Mouse (Mus musculus): ENCODE data around the gene Clcnkb. TPM values are rescaled to one million over a fixed set of nuclear protein-coding genes. Genes with fewer than 3 reads are reported as not detected.

Gene Clcnkb
- polyA plus RNA-seq, 1 experiment = not detected

- no peak for TF ChIP-seq CTCF (IDR thresholded peaks at IDR 0.05; ENCODE audit: insufficient read depth, low read length)
- no peak for TF ChIP-seq POLR2A (IDR thresholded peaks at IDR 0.05; ENCODE audit: borderline replicate concordance, extremely low read depth, low read depth, low read length)
- 4% methylated on average over 35 of the region's 36 CpGs for WGBS
- H3K4me1 ChIP-seq (ENCODE audit: control insufficient read depth, insufficient read depth, low read length) = peaks cover 3% of the 10 kb centered on the region
- no peak for DNase-seq
- peak overlapping the region; percentile 27 for H3K4me3 ChIP-seq (replicated peaks; ENCODE audit: extremely low read depth, low read depth, low read length)
These were observed 10.0 kb upstream of the Clcnkb start for GRCm38 (mm10) chr4:141425484-141426479.

DNA sequence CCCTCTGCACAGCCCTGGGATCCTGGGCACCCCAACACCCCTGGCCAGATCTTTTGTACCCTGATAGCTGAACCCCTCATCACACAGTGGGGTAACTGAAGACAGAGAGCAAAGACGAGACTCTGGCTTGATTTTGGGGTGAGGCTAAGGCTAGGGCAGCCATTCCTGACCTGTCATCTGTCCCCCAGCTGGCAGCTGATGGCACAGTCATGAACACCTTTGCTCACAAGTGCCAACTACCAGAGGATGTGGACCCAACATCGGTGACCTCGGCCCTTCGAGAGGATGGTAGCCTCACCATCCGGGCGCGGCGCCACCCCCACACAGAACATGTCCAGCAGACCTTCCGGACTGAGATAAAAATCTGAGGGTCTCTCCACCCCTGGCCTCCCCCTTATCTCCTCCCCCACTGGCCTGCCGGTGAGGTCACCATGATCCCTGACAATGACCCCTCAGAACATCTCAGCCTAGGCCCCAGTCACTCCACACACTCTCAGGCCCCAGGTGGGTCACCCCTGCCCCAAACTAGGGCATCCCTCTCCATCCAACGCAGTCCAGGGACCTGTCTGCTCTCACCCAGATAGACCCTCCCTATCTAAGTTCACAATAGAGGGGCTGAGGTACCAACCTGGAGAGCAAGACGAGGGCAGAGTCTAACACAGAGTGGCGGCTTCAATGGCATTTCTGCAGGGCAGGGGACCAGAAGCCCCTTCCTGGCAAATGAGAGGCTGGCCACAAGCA, 8.0 kb upstream of the Clcnkb start:
- peaks cover 3% of the 10 kb centered on the region for H3K4me1 ChIP-seq (ENCODE audit: control insufficient read depth, insufficient read depth, low read length)
- TF ChIP-seq CTCF (IDR thresholded peaks at IDR 0.05; ENCODE audit: insufficient read depth, low read length) (no peak), POLR2A (IDR thresholded peaks at IDR 0.05; ENCODE audit: borderline replicate concordance, extremely low read depth, low read depth, low read length) (no peak)
- 83% methylated on average over 13 of the region's 13 CpGs for WGBS
- no peak for DNase-seq
- no peak overlapping the region for H3K4me3 ChIP-seq (replicated peaks; ENCODE audit: extremely low read depth, low read depth, low read length)

DNA sequence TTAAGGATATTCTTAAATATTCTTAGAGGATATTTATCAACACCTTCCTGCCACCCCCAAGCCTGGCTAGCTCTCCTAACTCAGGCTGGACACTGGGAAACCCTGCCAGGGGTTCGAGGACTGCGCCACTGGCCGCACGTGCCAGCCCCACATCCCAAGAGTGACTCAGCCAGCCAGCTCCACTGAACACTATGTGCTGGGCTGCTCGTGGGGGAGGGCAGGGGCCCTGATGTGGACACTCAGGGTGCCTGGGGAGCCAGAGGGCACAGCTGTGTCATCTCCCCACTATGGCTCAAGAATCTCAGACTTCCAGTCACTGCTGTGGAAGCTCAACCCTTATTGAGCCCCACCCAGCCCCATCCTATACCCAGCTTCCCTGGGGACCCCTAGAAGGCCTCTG, 7.5 kb upstream of the Clcnkb start:
- Histone ChIP-seq H3K4me3 (replicated peaks; ENCODE audit: extremely low read depth, low read depth, low read length) (no peak overlapping the region), H3K4me1 (ENCODE audit: control insufficient read depth, insufficient read depth, low read length) (peaks cover 3% of the 10 kb centered on the region)
- 70% methylated on average over 5 of the region's 5 CpGs for WGBS
- TF ChIP-seq POLR2A (IDR thresholded peaks at IDR 0.05; ENCODE audit: borderline replicate concordance, extremely low read depth, low read depth, low read length) (no peak), CTCF (IDR thresholded peaks at IDR 0.05; ENCODE audit: insufficient read depth, low read length) (no peak)
- DNase-seq = no peak

GRCm38 (mm10) chr4:141422841-141423240, 7.0 kb upstream of the Clcnkb start:
- DNase-seq = no peak
- 75% methylated on average over 5 of the region's 5 CpGs for WGBS
- no peak overlapping the region for H3K4me3 ChIP-seq (replicated peaks; ENCODE audit: extremely low read depth, low read depth, low read length)
- peaks cover 3% of the 10 kb centered on the region for H3K4me1 ChIP-seq (ENCODE audit: control insufficient read depth, insufficient read depth, low read length)
- TF ChIP-seq POLR2A (IDR thresholded peaks at IDR 0.05; ENCODE audit: borderline replicate concordance, extremely low read depth, low read depth, low read length) (0 out of 2 replicates have a peak, but pooled peaks have one; percentile 5), CTCF (IDR thresholded peaks at IDR 0.05; ENCODE audit: insufficient read depth, low read length) (no peak)

- DNase-seq = no peak
These were observed 5.6 kb upstream of the Clcnkb start for GRCm38 (mm10) chr4:141421423-141421822.

GRCm38 (mm10) chr4:141420886-141421285, 5.1 kb upstream of the Clcnkb start:
- Histone ChIP-seq H3K4me1 (ENCODE audit: control insufficient read depth, insufficient read depth, low read length) (peaks cover 1% of the 10 kb centered on the region), H3K4me3 (replicated peaks; ENCODE audit: extremely low read depth, low read depth, low read length) (no peak overlapping the region)
- TF ChIP-seq POLR2A (IDR thresholded peaks at IDR 0.05; ENCODE audit: borderline replicate concordance, extremely low read depth, low read depth, low read length) = no peak
- TF ChIP-seq CTCF (IDR thresholded peaks at IDR 0.05; ENCODE audit: insufficient read depth, low read length) = no peak
- no peak for DNase-seq
- 51% methylated on average over 9 of the region's 9 CpGs for WGBS

More at GRCm38 (mm10) chr4:141421423-141421822, 5.6 kb upstream of the Clcnkb start:
- TF ChIP-seq CTCF (IDR thresholded peaks at IDR 0.05; ENCODE audit: insufficient read depth, low read length) (no peak), POLR2A (IDR thresholded peaks at IDR 0.05; ENCODE audit: borderline replicate concordance, extremely low read depth, low read depth, low read length) (no peak)
- H3K4me1 ChIP-seq (ENCODE audit: control insufficient read depth, insufficient read depth, low read length) = peaks cover 3% of the 10 kb centered on the region
- H3K4me3 ChIP-seq (replicated peaks; ENCODE audit: extremely low read depth, low read depth, low read length) = no peak overlapping the region
- 47% methylated on average over 14 of the region's 14 CpGs for WGBS

- Histone ChIP-seq H3K4me3 (replicated peaks; ENCODE audit: extremely low read depth, low read depth, low read length) (no peak within 1 kb of the TSS), H3K4me1 (ENCODE audit: control insufficient read depth, insufficient read depth, low read length) (no peaks in the 10 kb centered on the region; the same call in 1 of the 2 replicates)
- TF ChIP-seq CTCF (IDR thresholded peaks at IDR 0.05; ENCODE audit: insufficient read depth, low read length) = no peak
- no peak for TF ChIP-seq POLR2A (IDR thresholded peaks at IDR 0.05; ENCODE audit: borderline replicate concordance, extremely low read depth, low read depth, low read length)
- DNase-seq = no peak
- 59% methylated on average over 9 of the region's 9 CpGs for WGBS
These were observed 4.5 kb upstream of the Clcnkb start, which contains the start of gene Hspb7 for GRCm38 (mm10) chr4:141420192-141420829. Gene Hspb7, plus strand, starts transcription at chr4:141420779.

GRCm38 (mm10) chr4:141419398-141420191, 3.8 kb upstream of the Clcnkb start:
- TF ChIP-seq POLR2A (IDR thresholded peaks at IDR 0.05; ENCODE audit: borderline replicate concordance, extremely low read depth, low read depth, low read length) (no peak), CTCF (IDR thresholded peaks at IDR 0.05; ENCODE audit: insufficient read depth, low read length) (no peak)
- H3K4me1 ChIP-seq (ENCODE audit: control insufficient read depth, insufficient read depth, low read length) = no peaks in the 10 kb centered on the region
- 50% methylated on average over 27 of the region's 27 CpGs for WGBS
- DNase-seq = no peak
- no peak overlapping the region for H3K4me3 ChIP-seq (replicated peaks; ENCODE audit: extremely low read depth, low read depth, low read length)

Measured in lung, adult 2 months (tissue).